In the genomic region with DNA sequence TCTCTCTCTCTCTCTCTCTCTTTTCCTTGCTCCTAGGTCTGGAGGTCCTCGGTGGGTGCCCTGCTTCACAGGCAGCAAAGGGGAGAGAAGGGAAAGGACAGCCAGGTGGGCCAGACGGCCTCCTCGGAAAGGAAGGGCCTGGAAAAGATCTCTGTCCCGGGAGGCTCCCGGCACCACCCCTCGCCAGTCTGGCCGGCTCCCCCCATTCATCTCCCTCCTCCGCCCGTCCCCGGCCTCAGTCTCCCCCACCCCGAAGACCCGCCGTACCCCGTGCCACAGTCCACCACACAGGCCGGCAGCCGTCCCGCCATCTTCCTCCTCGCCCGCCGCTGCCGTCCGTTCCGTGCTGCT, we compare ENCODE assay signal across 8 mouse cellular contexts. TPM values are rescaled to one million over a fixed set of nuclear protein-coding genes. Genes with fewer than 3 reads are reported as not detected.
DNase-seq lines count a peak whose midpoint lies in the region; ATAC-seq and TF ChIP-seq lines count a peak whose summit lies in the region.

No protein-coding gene starts in this region.

- peak overlapping the region; percentile 90 for H3K4me3 ChIP-seq in lung, embryonic 15.5 days
- H3K4me3 ChIP-seq in embryonic fibroblast, embryonic 13.5 days (ENCODE audit: insufficient read depth, low read length), result peak overlapping the region; percentile 89
- peak overlapping the region; percentile 83 for H3K4me3 ChIP-seq in intestine, embryonic 16.5 days (ENCODE audit: low read length)
- peak overlapping the region; percentile 75 for H3K4me3 ChIP-seq in neural tube, embryonic 14.5 days (ENCODE audit: low read depth, low read length)

- ATAC-seq in lung, embryonic 15.5 days (ENCODE audit: borderline replicate concordance, extremely low read depth, low FRiP score, low TSS enrichment), result no peak
- ATAC-seq in intestine, embryonic 16.5 days, result peak; percentile 60; the same call in 1 of the 2 replicates
- no peak; the same call in 1 of the 2 replicates for ATAC-seq in neural tube, embryonic 14.5 days (ENCODE audit: low read depth)

- WGBS in lung, embryonic 15.5 days, result 0% methylated on average over 20 of the region's 23 CpGs
- 3% methylated on average over 22 of the region's 23 CpGs for WGBS in intestine, embryonic 16.5 days
- WGBS in neural tube, embryonic 14.5 days, result under 1% methylated on average over 22 of the region's 23 CpGs

- no peak for DNase-seq in lung, postnatal 10 days
- no peak for DNase-seq in adrenal gland, adult (ENCODE audit: inconsistent age in 2 of 2, low spot score in 1 of 2)
- DNase-seq in B cell, adult 2 months, result no peak
- no peak for DNase-seq in urinary bladder, adult 2 months (ENCODE audit: low spot score)

- H3K36me3 ChIP-seq in lung, embryonic 15.5 days, result no peaks in the 10 kb centered on the region
- H3K36me3 ChIP-seq in intestine, embryonic 16.5 days (ENCODE audit: control insufficient read depth, insufficient read depth, low read length), result no peaks in the 10 kb centered on the region
- no peaks in the 10 kb centered on the region for H3K36me3 ChIP-seq in neural tube, embryonic 14.5 days (ENCODE audit: control insufficient read depth, insufficient read depth, low read length)

- no peak for TF ChIP-seq POLR2A in embryonic fibroblast, embryonic 13.5 days (IDR thresholded peaks at IDR 0.05; ENCODE audit: low read depth, low read length)

- H3K4me1 ChIP-seq in lung, embryonic 15.5 days, result peaks cover 45% of the 10 kb centered on the region
- H3K4me1 ChIP-seq in embryonic fibroblast, embryonic 13.5 days (ENCODE audit: control insufficient read depth, insufficient read depth, low read length), result peaks cover 9% of the 10 kb centered on the region
- peaks cover 20% of the 10 kb centered on the region for H3K4me1 ChIP-seq in intestine, embryonic 16.5 days (ENCODE audit: control insufficient read depth, insufficient read depth, low read length)
- peaks cover 15% of the 10 kb centered on the region for H3K4me1 ChIP-seq in neural tube, embryonic 14.5 days (ENCODE audit: control insufficient read depth, insufficient read depth, low read length)

- TF ChIP-seq CTCF in embryonic fibroblast, embryonic 13.5 days (IDR thresholded peaks at IDR 0.05; ENCODE audit: borderline replicate concordance, insufficient read depth, low read length), result no peak

- no peaks in the 10 kb centered on the region for H3K9me3 ChIP-seq in lung, embryonic 15.5 days
- H3K9me3 ChIP-seq in intestine, embryonic 16.5 days (ENCODE audit: control insufficient read depth, low read length), result no peaks in the 10 kb centered on the region
- no peaks in the 10 kb centered on the region for H3K9me3 ChIP-seq in neural tube, embryonic 14.5 days (ENCODE audit: control insufficient read depth, low read length)

- H3K27ac ChIP-seq in lung, embryonic 15.5 days, result peak overlapping the region; percentile 99
- H3K27ac ChIP-seq in embryonic fibroblast, embryonic 13.5 days (ENCODE audit: insufficient read depth, low read length), result peak overlapping the region; percentile 98
- peak overlapping the region; percentile 98 for H3K27ac ChIP-seq in intestine, embryonic 16.5 days (ENCODE audit: low read length)
- peak overlapping the region; percentile 95 for H3K27ac ChIP-seq in neural tube, embryonic 14.5 days (ENCODE audit: low read depth, low read length)

- H3K9ac ChIP-seq in lung, embryonic 15.5 days, result peak overlapping the region; percentile 97
- peak overlapping the region; percentile 94 for H3K9ac ChIP-seq in intestine, embryonic 16.5 days (ENCODE audit: low read depth, low read length)
- H3K9ac ChIP-seq in neural tube, embryonic 14.5 days (replicated peaks; ENCODE audit: low read depth, low read length), result peak overlapping the region; percentile 88

- H3K4me2 ChIP-seq in lung, embryonic 15.5 days, result peak overlapping the region; percentile 60
- H3K4me2 ChIP-seq in intestine, embryonic 16.5 days (ENCODE audit: low read depth, low read length), result peak overlapping the region; percentile 62; the same call in 1 of the 2 replicates
- H3K4me2 ChIP-seq in neural tube, embryonic 14.5 days (ENCODE audit: low read depth, low read length), result peak overlapping the region; percentile 60

- H3K27me3 ChIP-seq in lung, embryonic 15.5 days, result no peaks in the 10 kb centered on the region
- no peaks in the 10 kb centered on the region for H3K27me3 ChIP-seq in intestine, embryonic 16.5 days (replicated peaks; ENCODE audit: control insufficient read depth, insufficient read depth, low read length)
- H3K27me3 ChIP-seq in neural tube, embryonic 14.5 days (ENCODE audit: control insufficient read depth, insufficient read depth, low read length), result no peaks in the 10 kb centered on the region

RNA-seq across cellular contexts. Expression of a gene that starts 0.5 kb away (rescaled TPM):
- 335 and 337 TPM in 2 replicates for polyA plus RNA-seq in lung, embryonic 15.5 days (2015; fragmentation: Nextera tagmentation; extraction: Ambion mirVana)
- polyA plus RNA-seq in embryonic fibroblast, embryonic 13.5 days (2011; ENCODE audit: insufficient read length, low read depth, missing spikeins), result 452 and 485 TPM in 2 replicates
- 354 and 361 TPM in 2 replicates for polyA plus RNA-seq in intestine, embryonic 16.5 days (2015; fragmentation: Nextera tagmentation; extraction: Ambion mirVana)
- 222 and 275 TPM in 2 replicates for polyA plus RNA-seq in neural tube, embryonic 14.5 days (2014; fragmentation: Nextera tagmentation; extraction: Ambion mirVana)
- 105 and 131 TPM in 2 replicates for polyA plus RNA-seq in urinary bladder, adult 2 months (2012; rRNA removed)
